Mouse (Mus musculus) lung, adult 2 months (tissue): Measurements from ENCODE around the gene Nadk2.

ENCODE experiments used
- CTCF ChIP-seq: fragments of 200-500 bp; IDR thresholded peaks from 2 replicates; pipeline ENCODE4 v1.5.1; 2011; ENCODE audit warnings: mild to moderate bottlenecking, low read length, control low read depth; ENCODE audit not compliant: insufficient read depth
- POLR2A ChIP-seq: fragments of 200-500 bp; IDR thresholded peaks from 2 replicates; pipeline ENCODE4 v1.6.1; 2011; ENCODE audit warnings: low read depth, mild to moderate bottlenecking, control low read depth, low read length, borderline replicate concordance; ENCODE audit errors: extremely low read depth

- TF ChIP-seq CTCF (no peak), POLR2A (no peak)
Observed at GRCm38 (mm10) chr15:9079626-9080025, 8.6 kb downstream of the Nadk2 start.
